Mouse (Mus musculus) embryonic fibroblast, embryonic 13.5 days (primary cell): Measurements from ENCODE around the gene Gm5114.

Source experiments
- CTCF ChIP-seq: IDR thresholded peaks from 2 replicates; pipeline ENCODE4 v1.5.1; 2011; ENCODE audit warnings: mild to moderate bottlenecking, control low read depth, low read length, moderate library complexity, borderline replicate concordance; ENCODE audit not compliant: insufficient read depth
- POLR2A ChIP-seq: IDR thresholded peaks from 2 replicates; pipeline ENCODE4 v1.6.1; 2011; ENCODE audit warnings: low read depth, mild to moderate bottlenecking, control low read depth, low read length, moderate library complexity

DNA sequence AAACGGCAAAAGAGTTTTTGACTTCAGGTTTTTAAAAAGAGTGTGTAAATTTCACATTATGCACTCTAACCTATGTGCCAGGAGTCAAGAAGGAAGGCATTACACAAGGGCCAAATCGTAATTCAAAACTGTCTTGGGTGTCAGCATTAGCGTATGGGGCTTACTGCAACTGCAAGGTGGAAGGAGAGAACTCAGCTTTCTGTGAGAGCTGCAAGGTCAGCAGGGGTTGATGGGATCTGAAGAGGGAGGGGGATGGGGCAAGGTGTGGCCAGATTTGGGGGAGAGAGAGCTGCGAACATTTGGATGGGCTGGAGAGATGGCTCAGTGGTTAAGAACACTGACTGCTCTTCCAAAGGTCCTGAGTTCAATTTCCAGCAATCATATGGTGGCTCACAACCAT, 27.4 kb upstream of the Gm5114 start:
- TF ChIP-seq CTCF: no peak
- TF ChIP-seq POLR2A: no peak
